Mouse (Mus musculus) cerebellum, postnatal 36 days (tissue): Measurements from ENCODE around the gene P2rx4.

Source experiments
- DNase-seq, 2 experiments: peaks; one replicate each; pipeline ENCODE4 v3.0.0; 2021 to 2022; ENCODE audit warnings: mixed read lengths in 2 of 2

Gene P2rx4

GRCm38 (mm10) chr5:122704571-122704970 lies 2.8 kb upstream of the P2rx4 start:
- no peak for DNase-seq

GRCm38 (mm10) chr5:122705174-122705573 lies 2.2 kb upstream of the P2rx4 start:
- DNase-seq, result no peak

GRCm38 (mm10) chr5:122706917-122707275 lies 448 bp upstream of the P2rx4 start:
- no peak for DNase-seq

GRCm38 (mm10) chr5:122708819-122709218 lies 1.5 kb downstream of the P2rx4 start:
- no peak for DNase-seq

- no peak for DNase-seq
These were observed 8.4 kb downstream of the P2rx4 start for GRCm38 (mm10) chr5:122715723-122716122.

- DNase-seq, result no peak
These were observed 9.4 kb downstream of the P2rx4 start for GRCm38 (mm10) chr5:122716793-122717192.

GRCm38 (mm10) chr5:122718400-122718799 lies 11.1 kb downstream of the P2rx4 start:
- DNase-seq, result no peak

- no peak for DNase-seq
These were observed 11.8 kb downstream of the P2rx4 start for GRCm38 (mm10) chr5:122719168-122719567.

- no peak for DNase-seq
These were observed 18.1 kb downstream of the P2rx4 start for GRCm38 (mm10) chr5:122725453-122725852.

GRCm38 (mm10) chr5:122726068-122726467 lies 18.7 kb downstream of the P2rx4 start:
- peak; percentile 70 to 88 for DNase-seq

- DNase-seq, result peak in 1 of 2 experiments; percentile 27
These were observed 19.3 kb downstream of the P2rx4 start for GRCm38 (mm10) chr5:122726595-122726994.

- peak; percentile 35 to 36 for DNase-seq
These were observed 19.8 kb downstream of the P2rx4 start for GRCm38 (mm10) chr5:122727096-122727495.

- no peak for DNase-seq
These were observed 23.4 kb downstream of the P2rx4 start for GRCm38 (mm10) chr5:122730776-122731175.

GRCm38 (mm10) chr5:122731321-122731720 lies 24.0 kb downstream of the P2rx4 start:
- peak; percentile 59 to 62 for DNase-seq

- no peak for DNase-seq
These were observed 24.8 kb downstream of the P2rx4 start for GRCm38 (mm10) chr5:122731991-122732673.

GRCm38 (mm10) chr5:122733881-122734280 lies 26.5 kb downstream of the P2rx4 start:
- no peak for DNase-seq

- DNase-seq, result no peak
These were observed 28.5 kb downstream of the P2rx4 start for GRCm38 (mm10) chr5:122735853-122736252.

- DNase-seq, result no peak
These were observed 29.4 kb downstream of the P2rx4 start for GRCm38 (mm10) chr5:122736761-122737160.

- no peak for DNase-seq
These were observed 36.6 kb downstream of the P2rx4 start for GRCm38 (mm10) chr5:122743880-122744422.

- no peak for DNase-seq
These were observed 40.6 kb downstream of the P2rx4 start for GRCm38 (mm10) chr5:122747950-122748349.

- DNase-seq, result no peak
These were observed 47.1 kb downstream of the P2rx4 start for GRCm38 (mm10) chr5:122754477-122754876.

- DNase-seq, result no peak
These were observed 48.3 kb downstream of the P2rx4 start for GRCm38 (mm10) chr5:122755620-122756019.

- DNase-seq, result no peak
These were observed 48.8 kb downstream of the P2rx4 start for GRCm38 (mm10) chr5:122756144-122756543.

GRCm38 (mm10) chr5:122756680-122757079 lies 49.3 kb downstream of the P2rx4 start:
- peak; percentile 82 to 85 for DNase-seq
